In genomic region chr6:98114327-98115134, GRCm38 (mm10) we compare ENCODE assay signal across 8 mouse cellular contexts.
DNase-seq lines count a peak whose midpoint lies in the region; ATAC-seq lines count a peak whose summit lies in the region.

No protein-coding gene starts in this region.

- H3K9ac ChIP-seq in hindbrain, embryonic 11.5 days (ENCODE audit: low read depth, low read length) = no peak overlapping the region
- no peak overlapping the region for H3K9ac ChIP-seq in hindbrain, embryonic 13.5 days

- peaks cover 9% of the 10 kb centered on the region; the same call in 1 of the 2 replicates for H3K4me1 ChIP-seq in hindbrain, embryonic 11.5 days (replicated peaks; ENCODE audit: control insufficient read depth, insufficient read depth, low read length)
- peaks cover 33% of the 10 kb centered on the region for H3K4me1 ChIP-seq in hindbrain, embryonic 13.5 days (replicated peaks)

- no peak overlapping the region for H3K4me2 ChIP-seq in hindbrain, embryonic 11.5 days (replicated peaks; ENCODE audit: low read depth, low read length)
- no peak overlapping the region for H3K4me2 ChIP-seq in hindbrain, embryonic 13.5 days

- H3K27ac ChIP-seq in hindbrain, embryonic 11.5 days (ENCODE audit: low read depth, low read length) = 0 out of 2 replicates have a peak overlapping the region, but pooled peaks have one; percentile 19
- H3K27ac ChIP-seq in hindbrain, embryonic 13.5 days = no peak overlapping the region

- no peaks in the 10 kb centered on the region for H3K9me3 ChIP-seq in hindbrain, embryonic 11.5 days (ENCODE audit: control insufficient read depth, low read length)
- H3K9me3 ChIP-seq in hindbrain, embryonic 13.5 days = no peaks in the 10 kb centered on the region

- 9% methylated on average over 9 of the region's 9 CpGs for WGBS in hindbrain, embryonic 11.5 days
- WGBS in hindbrain, embryonic 13.5 days = 15% methylated on average over 9 of the region's 9 CpGs

- no peaks in the 10 kb centered on the region for H3K36me3 ChIP-seq in hindbrain, embryonic 11.5 days (ENCODE audit: control insufficient read depth, insufficient read depth, low read length)
- no peaks in the 10 kb centered on the region for H3K36me3 ChIP-seq in hindbrain, embryonic 13.5 days

- peak; percentile 76 for ATAC-seq in hindbrain, embryonic 11.5 days (ENCODE audit: low FRiP score)
- ATAC-seq in hindbrain, embryonic 13.5 days (ENCODE audit: low FRiP score) = no peak
- ATAC-seq in erythroid progenitor cell, adult 5-6 weeks (replicated peaks; ENCODE audit: low FRiP score, poor library complexity, severe bottlenecking) = no peak

- no peaks in the 10 kb centered on the region for H3K27me3 ChIP-seq in hindbrain, embryonic 11.5 days (ENCODE audit: control insufficient read depth, insufficient read depth, low read length)
- no peaks in the 10 kb centered on the region for H3K27me3 ChIP-seq in hindbrain, embryonic 13.5 days

- peak; percentile 57 for DNase-seq in hindbrain, embryonic 11.5 days (ENCODE audit: low spot score)
- peak; percentile 79 for DNase-seq in embryo, embryonic 10.5 days (ENCODE audit: low spot score)
- DNase-seq in induced T-regulatory cell, adult 2 months (ENCODE audit: low read depth) = peak; percentile 3
- peak; percentile 72 for DNase-seq in retina, embryonic 14.5 days (ENCODE audit: low spot score)
- no peak for DNase-seq in layer of hippocampus, postnatal 25 days (ENCODE audit: extremely low spot score in 1 of 2, low spot score in 1 of 2)
- no peak for DNase-seq in spleen, postnatal 10 days (ENCODE audit: low spot score in 2 of 2)

- H3K4me3 ChIP-seq in hindbrain, embryonic 11.5 days (ENCODE audit: low read depth, low read length) = no peak overlapping the region
- no peak overlapping the region for H3K4me3 ChIP-seq in hindbrain, embryonic 13.5 days

Comparison
In these comparisons a context has a peak if more than half of its experiments do, and no peak if none do; other contexts are left out.
1. DNase-seq: peak in hindbrain, embryonic 11.5 days (single experiment), embryo, embryonic 10.5 days (single experiment), induced T-regulatory cell, adult 2 months (single experiment) and retina, embryonic 14.5 days (single experiment); none in layer of hippocampus, postnatal 25 days (0 of 2) and spleen, postnatal 10 days (0 of 2).